Mouse (Mus musculus): Measurements from ENCODE around the gene Dap3.
"Not testable (repeated sequence)": the region's sequence is repeated elsewhere in the genome, so short reads cannot be mapped to it uniquely, and the experiment has no call there.

The Dap3 gene

GRCm38 (mm10) chr3:88950576-88951326, at the start of gene Dap3, which contains the start of gene Ash1l:
TSS of gene Dap3 (minus strand) at chr3:88951181.
TSS of gene Ash1l (plus strand) at chr3:88950622.
- DNase-seq (ENCODE audit: low spot score), result peak; percentile 67

- DNase-seq (ENCODE audit: low spot score), result no peak
These were observed 41.8 kb upstream of the Dap3 start for GRCm38 (mm10) chr3:88992793-88993192.

GRCm38 (mm10) chr3:88983921-88984381, 33.0 kb upstream of the Dap3 start:
- DNase-seq (ENCODE audit: low spot score), result no peak

- DNase-seq (ENCODE audit: low spot score), result no peak
These were observed 30.4 kb upstream of the Dap3 start for GRCm38 (mm10) chr3:88981206-88982010.

GRCm38 (mm10) chr3:88975012-88975411, 24.0 kb upstream of the Dap3 start:
- no peak for DNase-seq (ENCODE audit: low spot score)

GRCm38 (mm10) chr3:88963211-88963610, 12.2 kb upstream of the Dap3 start:
- not testable (repeated sequence) for DNase-seq (ENCODE audit: low spot score)

GRCm38 (mm10) chr3:88953736-88954135, 2.8 kb upstream of the Dap3 start:
- no peak for DNase-seq (ENCODE audit: low spot score)

- DNase-seq (ENCODE audit: low spot score), result no peak
These were observed 2.3 kb upstream of the Dap3 start for GRCm38 (mm10) chr3:88953246-88953645.

GRCm38 (mm10) chr3:88951327-88951800, 383 bp upstream of the Dap3 start:
- DNase-seq (ENCODE audit: low spot score), result no peak

GRCm38 (mm10) chr3:88949786-88950575, 1.0 kb downstream of the Dap3 start:
- peak; percentile 89 for DNase-seq (ENCODE audit: low spot score)

GRCm38 (mm10) chr3:88944109-88944508, 6.9 kb downstream of the Dap3 start:
- DNase-seq (ENCODE audit: low spot score), result no peak

GRCm38 (mm10) chr3:88942316-88942880, 8.6 kb downstream of the Dap3 start:
- DNase-seq (ENCODE audit: low spot score), result no peak

- peak; percentile 12 for DNase-seq (ENCODE audit: low spot score)
These were observed 11.2 kb downstream of the Dap3 start for GRCm38 (mm10) chr3:88939749-88940148.

GRCm38 (mm10) chr3:88939071-88939470, 11.9 kb downstream of the Dap3 start:
- no peak for DNase-seq (ENCODE audit: low spot score)

GRCm38 (mm10) chr3:88929501-88929900, 21.5 kb downstream of the Dap3 start:
- no peak for DNase-seq (ENCODE audit: low spot score)

GRCm38 (mm10) chr3:88925651-88926050, 25.3 kb downstream of the Dap3 start:
- no peak for DNase-seq (ENCODE audit: low spot score)

- DNase-seq (ENCODE audit: low spot score), result no peak
These were observed 26.9 kb downstream of the Dap3 start for GRCm38 (mm10) chr3:88923989-88924591.

- no peak for DNase-seq (ENCODE audit: low spot score)
These were observed 29.6 kb downstream of the Dap3 start for GRCm38 (mm10) chr3:88921411-88921810.

GRCm38 (mm10) chr3:88918981-88919380, 32.0 kb downstream of the Dap3 start:
- peak; percentile 24 for DNase-seq (ENCODE audit: low spot score)

GRCm38 (mm10) chr3:88914384-88914810, 36.6 kb downstream of the Dap3 start:
- no peak for DNase-seq (ENCODE audit: low spot score)
